Mouse (Mus musculus) limb, embryonic 13.5 days (tissue): ENCODE results near the gene Ins2. TPM values are rescaled to one million over a fixed set of nuclear protein-coding genes. Genes with fewer than 3 reads are reported as not detected.
A peak's percentile ranks its signal among the peaks of the same experiment; 100 is the strongest.

ENCODE experiments used
- ATAC-seq: fragments of 200-750 bp; cut with Nextera tagmentation; 2 replicates; pipeline ENCODE4 v1.8.0; 2017; ENCODE audit warnings: low read depth, moderate number of reproducible peaks, moderate TSS enrichment; ENCODE audit not compliant: low FRiP score
- H3K27ac ChIP-seq: fragments of 300-500 bp; sonication (generic); 2 replicates; pipeline ENCODE4 v1.5.1; 2015; ENCODE audit warnings: inconsistent platforms, mild to moderate bottlenecking, moderate library complexity
- H3K27me3 ChIP-seq: fragments of 300-500 bp; sonication (generic); 2 replicates; pipeline ENCODE4 v1.6.1; 2015; ENCODE audit warnings: mild to moderate bottlenecking, inconsistent platforms
- H3K36me3 ChIP-seq: fragments of 300-500 bp; sonication (generic); 2 replicates; pipeline ENCODE4 v1.6.1; 2015; ENCODE audit warnings: inconsistent platforms, mild to moderate bottlenecking, moderate library complexity
- H3K4me1 ChIP-seq: fragments of 300-500 bp; sonication (generic); 2 replicates; pipeline ENCODE4 v1.6.1; 2015; ENCODE audit warnings: inconsistent platforms
- H3K4me2 ChIP-seq: fragments of 300-500 bp; sonication (generic); replicated peaks from 2 replicates; pipeline ENCODE4 v1.6.1; 2015; ENCODE audit warnings: inconsistent platforms, mild to moderate bottlenecking, moderate library complexity
- H3K4me3 ChIP-seq: fragments of 300-500 bp; sonication (generic); 2 replicates; pipeline ENCODE4 v1.5.1; 2015; ENCODE audit warnings: moderate library complexity, mild to moderate bottlenecking, inconsistent platforms
- H3K9ac ChIP-seq: fragments of 300-500 bp; sonication (generic); 2 replicates; pipeline ENCODE4 v1.6.1; 2015; ENCODE audit warnings: mild to moderate bottlenecking, inconsistent platforms
- H3K9me3 ChIP-seq: fragments of 300-500 bp; sonication (generic); 2 replicates; pipeline ENCODE4 v1.6.1; 2016; ENCODE audit warnings: inconsistent platforms
- WGBS: fragments of 180-500 bp; shearing (Covaris S2); methylation state at CpG from one replicate; pipeline ENCODE4 v1.1.7; 2015; 5-methylcytosine and 5-hydroxymethylcytosine counted together
- polyA plus RNA-seq: library from polyadenylated mRNA; unstranded; fragments of >200 nt; fragmentation: Nextera tagmentation; extraction: Ambion mirVana; gene quantifications from 2 replicates; pipeline ENCODE4 v1.2.1, GENCODE M21; 2015

Ins2 gene
- polyA plus RNA-seq, result not detected in 2 replicates

DNA sequence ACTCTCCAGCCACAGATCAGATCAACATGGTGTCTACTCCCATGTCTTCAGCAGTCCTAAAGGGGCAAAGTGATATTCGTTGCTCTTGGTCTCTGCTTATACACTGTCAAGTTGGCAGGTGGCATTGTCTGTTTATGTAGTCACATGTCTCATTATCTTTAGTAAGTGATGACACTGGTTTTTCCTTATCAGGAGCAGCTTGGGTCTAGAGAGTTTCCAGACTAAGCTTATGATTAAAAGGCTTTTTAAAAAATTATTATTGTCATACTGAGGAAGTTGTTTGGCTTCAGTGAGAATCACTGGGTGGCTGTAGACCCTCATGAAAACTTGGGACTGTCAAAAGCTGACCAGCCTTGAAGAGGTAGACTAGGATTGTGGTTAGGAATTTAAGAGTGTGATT, at the start of gene Ins2:
Ins2 (minus strand) TSS at position 101 of the 400 bp plus-strand sequence.
- Histone ChIP-seq H3K9me3 (no peaks in the 10 kb centered on the region), H3K4me3 (no peak within 1 kb of the TSS), H3K9ac (no peak within 1 kb of the TSS), H3K36me3 (no peaks in the 10 kb centered on the region), H3K4me2 (no peak within 1 kb of the TSS), H3K4me1 (no peaks in the 10 kb centered on the region), H3K27ac (no peak within 1 kb of the TSS), H3K27me3 (no peaks in the 10 kb centered on the region)
- 80% methylated on average over 1 of the region's 1 CpGs for WGBS
- ATAC-seq, result no peak

DNA sequence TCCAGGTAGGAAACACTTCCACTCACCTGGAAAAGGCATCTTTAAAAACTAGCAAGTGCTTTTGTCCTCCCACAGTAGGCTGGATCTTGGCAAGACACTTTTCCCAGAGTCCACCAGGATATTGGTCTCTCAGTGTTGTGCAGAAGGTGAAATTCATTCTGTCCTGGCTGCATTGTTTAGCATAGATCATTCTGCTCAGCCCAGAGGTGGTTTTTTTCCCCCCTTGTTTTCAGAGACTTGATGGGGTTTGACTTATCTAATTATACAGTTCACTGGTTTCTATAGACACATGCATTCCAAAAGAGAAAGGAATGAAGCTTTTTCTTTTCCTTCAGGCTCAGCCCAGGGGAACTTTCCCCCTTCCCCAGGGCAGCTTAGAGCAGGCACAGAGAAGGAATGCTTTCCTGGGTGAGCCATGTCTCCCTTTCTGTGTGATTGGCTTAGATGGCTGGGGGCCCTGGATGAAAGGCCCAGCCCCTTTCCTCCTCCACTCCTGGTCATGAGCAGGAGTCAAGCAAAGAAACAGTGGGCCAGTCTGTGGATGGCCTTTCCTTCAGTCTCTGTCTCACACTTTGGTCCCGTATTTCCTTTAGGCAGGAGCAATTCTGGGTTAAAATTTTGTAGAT, 49.6 kb upstream of the Ins2 start:
- Histone ChIP-seq H3K4me2 (no peak overlapping the region), H3K4me1 (peaks cover 21% of the 10 kb centered on the region), H3K27me3 (no peaks in the 10 kb centered on the region), H3K36me3 (no peaks in the 10 kb centered on the region), H3K9me3 (no peaks in the 10 kb centered on the region), H3K9ac (no peak overlapping the region), H3K27ac (no peak overlapping the region), H3K4me3 (no peak overlapping the region)
- WGBS, result 75% methylated on average over 1 of the region's 1 CpGs
- ATAC-seq, result no peak

DNA sequence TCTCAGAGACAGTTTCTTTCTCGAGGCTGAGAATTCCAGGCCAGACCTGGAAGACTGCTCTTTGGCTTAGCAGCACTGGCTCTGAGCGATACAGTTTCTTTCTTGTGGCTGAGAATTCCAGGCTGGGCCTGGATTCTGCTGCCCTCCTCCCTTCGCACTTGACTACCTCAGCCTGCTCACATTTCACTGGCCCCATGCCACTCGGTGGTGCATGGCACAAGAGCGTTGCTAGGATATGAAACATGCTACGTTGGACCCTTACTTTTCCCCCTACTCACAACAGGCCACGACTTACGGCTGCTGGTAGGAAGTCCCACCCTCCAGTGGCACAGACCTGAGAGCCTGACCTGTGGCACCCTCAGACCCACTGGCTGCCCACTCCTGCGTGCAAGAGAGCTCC, 46.5 kb upstream of the Ins2 start:
- no peaks in the 10 kb centered on the region for H3K27me3 ChIP-seq
- WGBS, result 55% methylated on average over 9 of the region's 9 CpGs
- H3K27ac ChIP-seq, result peak overlapping the region; percentile 52; the same call in 1 of the 2 replicates
- H3K9ac ChIP-seq, result no peak overlapping the region
- no peaks in the 10 kb centered on the region for H3K9me3 ChIP-seq
- no peaks in the 10 kb centered on the region for H3K36me3 ChIP-seq
- H3K4me1 ChIP-seq, result peaks cover 17% of the 10 kb centered on the region
- H3K4me2 ChIP-seq, result no peak overlapping the region
- H3K4me3 ChIP-seq, result no peak overlapping the region
- ATAC-seq, result peak; percentile 61

DNA sequence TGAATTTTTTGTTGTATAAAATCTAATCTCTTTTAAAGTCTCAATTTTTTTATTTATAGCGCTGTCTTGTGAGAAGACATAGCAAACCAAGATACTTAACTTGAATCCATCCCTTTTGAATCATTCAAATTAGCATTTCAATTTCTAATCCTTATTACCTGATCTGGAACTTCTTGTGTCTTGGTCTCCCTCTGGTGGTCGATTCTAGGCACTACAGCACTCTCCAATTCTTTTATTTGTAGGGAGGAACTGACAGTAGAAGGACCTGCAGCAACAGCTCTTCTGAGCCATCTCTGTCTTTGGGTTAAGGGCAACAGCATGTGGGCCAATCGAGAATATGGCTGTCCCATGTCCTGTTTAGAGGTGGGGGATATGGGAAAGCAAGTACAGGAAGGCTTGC, 5.4 kb downstream of the Ins2 start:
- Histone ChIP-seq H3K4me1 (no peaks in the 10 kb centered on the region), H3K36me3 (no peaks in the 10 kb centered on the region), H3K9me3 (no peaks in the 10 kb centered on the region), H3K9ac (no peak overlapping the region), H3K4me2 (no peak overlapping the region), H3K27me3 (no peaks in the 10 kb centered on the region), H3K27ac (no peak overlapping the region), H3K4me3 (no peak overlapping the region)
- ATAC-seq, result no peak
- 9% methylated on average over 3 of the region's 3 CpGs for WGBS

DNA sequence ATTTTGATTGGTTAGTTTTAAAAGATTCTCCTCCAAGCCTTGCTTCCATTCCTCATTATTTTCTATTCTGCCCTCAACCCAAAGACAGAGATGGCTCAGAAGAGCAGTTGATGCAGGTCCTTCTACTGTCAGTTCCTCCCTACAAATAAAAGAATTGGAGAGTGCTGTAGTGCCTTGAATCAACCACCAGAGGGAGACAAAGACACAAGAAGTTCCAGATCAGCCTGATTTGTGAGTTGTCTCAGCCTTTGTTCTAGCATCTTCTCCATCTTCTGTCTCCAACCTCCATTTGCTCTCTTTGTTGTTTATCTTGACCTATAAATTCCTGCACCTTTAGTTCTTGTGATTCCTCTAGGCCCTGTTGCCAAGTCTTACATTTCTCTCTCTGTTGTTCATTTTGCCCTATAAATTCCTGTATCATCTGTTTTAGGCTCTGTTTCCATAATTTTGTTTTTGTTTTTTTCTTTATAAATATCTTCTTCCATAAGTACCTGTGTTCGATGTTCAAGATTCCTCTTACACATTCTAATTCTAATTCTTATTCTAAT, 6.2 kb downstream of the Ins2 start:
- no peak for ATAC-seq
- WGBS, result 67% methylated on average over 1 of the region's 1 CpGs
- no peak overlapping the region for H3K9ac ChIP-seq
- H3K27me3 ChIP-seq, result no peaks in the 10 kb centered on the region
- H3K4me3 ChIP-seq, result no peak overlapping the region
- H3K9me3 ChIP-seq, result no peaks in the 10 kb centered on the region
- H3K4me1 ChIP-seq, result no peaks in the 10 kb centered on the region
- no peak overlapping the region for H3K4me2 ChIP-seq
- H3K27ac ChIP-seq, result no peak overlapping the region
- no peaks in the 10 kb centered on the region for H3K36me3 ChIP-seq

DNA sequence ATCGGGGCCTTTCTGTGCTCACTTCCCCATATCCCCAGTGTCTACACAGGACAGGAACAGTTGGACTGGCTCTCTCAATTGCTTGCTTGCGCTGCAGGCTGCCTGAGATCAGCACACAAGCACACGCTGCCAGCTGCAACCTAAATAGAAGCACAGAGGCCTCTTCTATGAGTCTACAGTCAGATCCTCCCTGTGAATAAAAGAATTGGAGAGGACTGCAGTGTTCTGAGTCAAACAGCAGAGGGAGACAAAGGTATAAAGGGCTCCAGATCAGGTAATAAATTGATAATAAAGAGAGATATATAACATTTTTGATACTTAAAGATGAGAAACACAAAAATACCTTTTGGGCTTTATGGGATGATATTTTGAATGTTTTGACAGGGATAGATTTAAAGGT, 17.2 kb downstream of the Ins2 start:
- 54% methylated on average over 3 of the region's 3 CpGs for WGBS
- Histone ChIP-seq H3K4me2 (no peak overlapping the region), H3K36me3 (no peaks in the 10 kb centered on the region), H3K27me3 (no peaks in the 10 kb centered on the region), H3K9me3 (no peaks in the 10 kb centered on the region), H3K27ac (no peak overlapping the region), H3K4me1 (no peaks in the 10 kb centered on the region), H3K9ac (no peak overlapping the region), H3K4me3 (no peak overlapping the region)
- ATAC-seq, result no peak

DNA sequence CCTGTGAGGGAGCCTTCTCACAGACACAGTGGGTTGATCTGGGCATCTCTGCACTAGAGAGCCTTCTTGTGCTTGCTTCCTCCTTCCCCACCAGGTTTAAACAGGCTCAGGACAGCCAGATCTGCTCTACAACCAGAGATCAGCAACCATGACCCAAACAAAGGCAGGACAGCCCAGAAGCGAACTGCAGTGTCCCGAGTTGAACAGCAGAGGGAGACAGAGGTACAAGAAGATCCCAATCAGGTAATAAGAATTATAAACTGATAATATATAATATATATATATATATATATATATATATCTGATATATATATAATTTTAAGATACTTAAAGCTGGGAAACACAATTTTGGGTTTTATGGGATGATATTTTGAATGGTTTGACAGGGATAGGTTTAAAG, 22.5 kb downstream of the Ins2 start:
- H3K4me1 ChIP-seq, result no peaks in the 10 kb centered on the region
- H3K9me3 ChIP-seq, result no peaks in the 10 kb centered on the region
- ATAC-seq, result no peak
- no peak overlapping the region for H3K9ac ChIP-seq
- H3K4me3 ChIP-seq, result no peak overlapping the region
- WGBS, result 2% methylated on average over 2 of the region's 2 CpGs
- H3K4me2 ChIP-seq, result no peak overlapping the region
- no peak overlapping the region for H3K27ac ChIP-seq
- H3K36me3 ChIP-seq, result no peaks in the 10 kb centered on the region
- H3K27me3 ChIP-seq, result no peaks in the 10 kb centered on the region

DNA sequence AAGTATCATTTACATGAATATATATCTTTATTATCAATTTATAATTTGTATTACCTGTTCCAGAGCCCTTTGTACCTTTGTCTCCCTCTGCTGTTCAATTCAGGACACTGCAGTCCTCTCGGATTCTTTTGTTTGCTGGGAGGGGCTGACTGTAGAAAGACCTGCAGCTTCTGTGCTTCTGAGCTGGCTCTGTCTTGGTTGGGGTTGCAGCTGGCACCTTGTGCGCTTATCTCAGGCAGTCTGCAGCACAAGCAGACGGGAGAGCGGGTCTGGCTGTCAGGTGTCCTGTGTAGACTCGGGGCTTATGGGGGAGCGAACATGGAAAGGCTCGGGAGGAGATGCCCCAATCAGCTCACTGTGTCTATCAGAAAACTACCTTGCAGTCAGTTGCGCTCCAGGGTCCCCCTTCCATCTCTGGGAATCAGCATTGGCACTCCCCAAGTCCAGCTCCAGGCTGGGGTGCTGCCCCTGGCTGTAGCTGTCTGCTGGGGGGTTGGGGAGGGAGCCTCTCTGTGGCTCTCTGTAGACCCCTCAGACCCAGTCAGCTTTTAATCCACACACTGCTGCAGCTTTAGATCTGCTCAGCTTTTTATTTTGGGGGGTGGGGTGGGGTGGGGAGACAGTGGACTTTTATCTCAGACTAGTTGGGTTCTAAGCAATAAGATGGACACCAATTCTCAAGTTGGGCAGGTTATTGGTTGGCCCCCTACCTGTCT, 28.2 kb downstream of the Ins2 start:
- Histone ChIP-seq H3K27ac (no peak overlapping the region), H3K36me3 (no peaks in the 10 kb centered on the region), H3K4me3 (peak overlapping the region; percentile 33), H3K4me1 (no peaks in the 10 kb centered on the region), H3K9ac (peak overlapping the region; percentile 60), H3K9me3 (no peaks in the 10 kb centered on the region), H3K27me3 (no peaks in the 10 kb centered on the region), H3K4me2 (peak overlapping the region; percentile 61)
- peak; percentile 51; the same call in 1 of the 2 replicates for ATAC-seq
- 14% methylated on average over 8 of the region's 8 CpGs for WGBS

DNA sequence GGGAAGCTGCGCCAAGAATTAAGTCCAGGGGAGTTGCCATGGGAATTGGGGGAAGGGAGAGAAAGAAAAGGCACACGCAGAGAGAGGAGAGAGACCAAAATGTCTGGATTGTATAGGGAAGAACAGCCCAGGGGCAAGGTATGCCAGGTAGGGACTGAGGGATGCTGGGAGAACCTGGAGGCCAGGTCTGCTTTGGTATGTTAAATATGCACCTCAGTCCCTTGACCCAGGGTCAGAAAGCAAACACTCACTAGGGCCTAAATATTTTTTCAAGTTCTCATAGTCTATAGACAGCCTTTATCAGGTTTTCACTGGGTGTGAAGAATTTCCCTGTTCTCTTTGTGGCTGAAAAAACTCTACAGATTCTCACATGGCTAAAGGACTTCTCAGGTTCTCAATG, 36.3 kb downstream of the Ins2 start:
- ATAC-seq, result peak; percentile 24; the same call in 1 of the 2 replicates
- no peak overlapping the region for H3K4me2 ChIP-seq
- 37% methylated on average over 2 of the region's 2 CpGs for WGBS
- no peaks in the 10 kb centered on the region for H3K36me3 ChIP-seq
- peaks cover 7% of the 10 kb centered on the region; the same call in 1 of the 2 replicates for H3K4me1 ChIP-seq
- no peaks in the 10 kb centered on the region for H3K9me3 ChIP-seq
- H3K4me3 ChIP-seq, result no peak overlapping the region
- H3K27ac ChIP-seq, result peak overlapping the region; percentile 56; the same call in 1 of the 2 replicates
- no peak overlapping the region for H3K9ac ChIP-seq
- no peaks in the 10 kb centered on the region for H3K27me3 ChIP-seq

DNA sequence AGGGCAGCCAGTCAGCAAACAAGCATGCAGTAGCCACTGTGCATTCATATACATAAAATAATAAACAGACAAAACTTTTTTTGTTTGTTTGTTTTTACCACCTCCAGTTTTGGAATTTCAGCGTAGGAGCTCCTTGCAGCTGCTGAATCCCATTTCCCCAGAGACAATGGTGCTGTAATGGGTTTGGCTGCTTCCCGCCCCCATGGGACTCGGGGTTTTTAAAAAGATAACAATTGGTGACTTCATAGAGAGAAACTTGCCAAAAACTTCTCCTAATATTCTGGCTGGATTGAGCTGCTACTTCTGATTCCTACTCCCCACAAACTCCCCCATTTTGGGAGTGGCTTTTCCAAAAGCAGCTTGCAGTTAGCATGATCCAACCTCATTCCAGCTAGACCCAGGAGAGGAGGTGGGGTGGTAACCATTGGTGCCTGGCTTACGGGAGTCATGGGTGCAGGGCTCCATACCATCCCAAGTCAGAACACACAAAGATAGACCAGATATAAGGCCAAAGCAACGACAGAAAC, 43.8 kb downstream of the Ins2 start:
- Histone ChIP-seq H3K4me1 (no peaks in the 10 kb centered on the region), H3K27me3 (no peaks in the 10 kb centered on the region), H3K4me2 (no peak overlapping the region), H3K9ac (no peak overlapping the region), H3K4me3 (no peak overlapping the region), H3K27ac (no peak overlapping the region), H3K36me3 (no peaks in the 10 kb centered on the region), H3K9me3 (no peaks in the 10 kb centered on the region)
- WGBS, result 67% methylated on average over 5 of the region's 5 CpGs
- no peak for ATAC-seq

DNA sequence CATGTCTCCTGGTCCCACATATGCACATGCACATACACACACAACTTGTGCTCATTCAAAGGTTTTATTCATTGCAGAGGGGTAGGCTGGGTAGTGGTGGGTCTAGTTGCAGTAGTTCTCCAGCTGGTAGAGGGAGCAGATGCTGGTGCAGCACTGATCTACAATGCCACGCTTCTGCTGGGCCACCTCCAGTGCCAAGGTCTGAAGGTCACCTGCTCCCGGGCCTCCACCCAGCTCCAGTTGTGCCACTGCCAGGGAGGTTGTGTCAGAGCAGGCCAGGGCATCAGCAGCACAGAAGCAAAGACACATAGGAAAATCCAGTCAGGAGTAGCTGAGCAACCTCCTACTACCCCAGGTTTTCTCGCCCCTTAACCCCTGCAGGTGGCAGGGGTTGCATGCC, 64.6 kb downstream of the Ins2 start:
- Histone ChIP-seq H3K4me2 (no peak overlapping the region), H3K4me3 (no peak overlapping the region), H3K9ac (no peak overlapping the region), H3K27me3 (no peaks in the 10 kb centered on the region), H3K9me3 (no peaks in the 10 kb centered on the region), H3K27ac (no peak overlapping the region), H3K4me1 (peaks cover 5% of the 10 kb centered on the region; the same call in 1 of the 2 replicates), H3K36me3 (no peaks in the 10 kb centered on the region)
- WGBS, result 84% methylated on average over 3 of the region's 3 CpGs
- ATAC-seq, result no peak

DNA sequence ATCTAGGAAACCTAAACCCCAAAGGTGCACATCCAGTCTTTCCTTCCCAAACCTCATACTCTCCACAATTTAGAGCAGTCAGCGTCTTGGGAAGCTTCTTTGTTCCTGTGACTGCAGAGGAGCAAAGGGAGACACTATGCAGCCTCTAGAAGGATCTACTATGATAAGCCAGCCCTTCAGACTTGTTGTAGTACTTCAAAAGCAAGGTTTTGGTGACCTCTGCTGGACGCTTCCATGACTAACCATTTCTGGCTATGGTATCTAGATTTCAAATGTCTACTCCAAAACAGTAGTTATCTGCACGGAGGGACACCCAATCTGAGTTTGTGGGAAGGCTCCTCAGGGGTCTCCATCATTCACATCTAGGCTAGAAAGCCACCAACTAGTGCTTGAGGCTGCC, 67.5 kb downstream of the Ins2 start:
- Histone ChIP-seq H3K4me3 (no peak overlapping the region), H3K9ac (no peak overlapping the region), H3K4me2 (no peak overlapping the region), H3K27ac (no peak overlapping the region), H3K9me3 (peaks cover 13% of the 10 kb centered on the region), H3K27me3 (no peaks in the 10 kb centered on the region), H3K36me3 (no peaks in the 10 kb centered on the region), H3K4me1 (no peaks in the 10 kb centered on the region; the same call in 1 of the 2 replicates)
- WGBS, result 14% methylated on average over 3 of the region's 3 CpGs
- 0 out of 2 replicates have a peak, but pooled peaks have one; percentile 16 for ATAC-seq
